Mouse (Mus musculus): Measurements from ENCODE around the gene Ank3. TPM values are rescaled to one million over a fixed set of nuclear protein-coding genes. Genes with fewer than 3 reads are reported as not detected.

Gene Ank3
- total and polyA plus RNA-seq, 2 experiments from 2014 or later = 60.1 to 239 TPM

- Histone ChIP-seq H3K27me3 (ENCODE audit: insufficient read depth, low read length) (no peaks in the 10 kb centered on the region), H3K27ac (peak overlapping the region; percentile 89), H3K36me3 (ENCODE audit: insufficient read depth, low read length) (no peaks in the 10 kb centered on the region), H3K4me1 (ENCODE audit: insufficient read depth, low read length) (peaks cover 22% of the 10 kb centered on the region; the same call in 1 of the 2 replicates), H3K9ac (replicated peaks; ENCODE audit: low read length) (peak overlapping the region; percentile 59), H3K9me3 (ENCODE audit: low read length) (no peaks in the 10 kb centered on the region), H3K4me3 (ENCODE audit: low read length) (peak overlapping the region; percentile 41), H3K4me2 (ENCODE audit: low read depth, low read length) (peak overlapping the region; percentile 67)
- no peak for ATAC-seq
- no peak for TF ChIP-seq CTCF (IDR thresholded peaks at IDR 0.05; ENCODE audit: low read depth)
- 12% methylated on average over 14 of the region's 14 CpGs for WGBS
- DNase-seq (ENCODE audit: low spot score) = no peak
Measured at GRCm38 (mm10) chr10:69706851-69707788, 308.5 kb downstream of the Ank3 start.

DNA sequence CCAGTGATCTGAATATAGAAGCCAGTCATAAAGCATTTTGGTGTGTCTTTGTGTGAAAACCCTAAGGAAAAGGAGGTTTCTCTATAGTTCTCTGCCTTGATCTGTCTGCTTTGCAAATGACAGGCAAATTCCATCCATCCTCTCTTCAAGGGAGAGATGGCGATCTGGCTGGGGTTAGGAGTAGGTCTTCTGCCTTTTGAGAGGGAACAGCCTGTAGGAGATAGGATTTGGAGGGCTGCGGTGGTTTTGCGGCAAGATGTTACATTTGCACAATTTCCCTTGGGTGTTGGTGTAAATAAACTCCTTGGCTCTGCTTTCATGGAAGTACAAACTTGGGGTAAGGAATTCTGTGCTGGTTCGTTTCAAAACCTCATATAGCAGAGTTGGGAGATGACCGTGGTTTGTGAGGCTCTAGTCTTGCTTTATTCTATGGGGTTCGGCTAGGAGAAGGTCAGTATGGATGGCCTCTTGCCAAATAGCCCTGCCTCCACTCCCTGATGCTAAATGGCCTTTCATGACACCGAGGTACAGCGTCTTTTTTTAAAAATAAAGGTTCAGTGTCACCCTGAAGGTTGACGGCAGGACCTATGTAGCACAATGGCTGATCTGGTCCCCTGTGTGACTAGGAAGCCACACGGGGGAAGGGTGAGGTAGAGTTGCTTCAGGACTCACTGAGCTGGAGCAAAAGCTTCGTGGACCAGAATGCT is 309.4 kb downstream of the Ank3 start:
- no peaks in the 10 kb centered on the region for H3K27me3 ChIP-seq (ENCODE audit: insufficient read depth, low read length)
- WGBS = 41% methylated on average over 11 of the region's 11 CpGs
- H3K4me3 ChIP-seq (ENCODE audit: low read length) = peak overlapping the region; percentile 41
- no peak; the same call in 1 of the 2 replicates for ATAC-seq
- peaks cover 22% of the 10 kb centered on the region; the same call in 1 of the 2 replicates for H3K4me1 ChIP-seq (ENCODE audit: insufficient read depth, low read length)
- no peak for DNase-seq (ENCODE audit: low spot score)
- no peaks in the 10 kb centered on the region for H3K36me3 ChIP-seq (ENCODE audit: insufficient read depth, low read length)
- peak overlapping the region; percentile 67 for H3K4me2 ChIP-seq (ENCODE audit: low read depth, low read length)
- TF ChIP-seq CTCF (IDR thresholded peaks at IDR 0.05; ENCODE audit: low read depth) = no peak
- H3K9me3 ChIP-seq (ENCODE audit: low read length) = no peaks in the 10 kb centered on the region
- H3K27ac ChIP-seq = peak overlapping the region; percentile 89
- H3K9ac ChIP-seq (replicated peaks; ENCODE audit: low read length) = peak overlapping the region; percentile 59

GRCm38 (mm10) chr10:69709631-69710030 is 311.1 kb downstream of the Ank3 start:
- Histone ChIP-seq H3K9me3 (ENCODE audit: low read length) (no peaks in the 10 kb centered on the region), H3K27me3 (ENCODE audit: insufficient read depth, low read length) (no peaks in the 10 kb centered on the region), H3K4me3 (ENCODE audit: low read length) (no peak overlapping the region), H3K9ac (replicated peaks; ENCODE audit: low read length) (no peak overlapping the region), H3K4me1 (ENCODE audit: insufficient read depth, low read length) (peaks cover 22% of the 10 kb centered on the region; the same call in 1 of the 2 replicates), H3K36me3 (ENCODE audit: insufficient read depth, low read length) (no peaks in the 10 kb centered on the region), H3K4me2 (ENCODE audit: low read depth, low read length) (0 out of 2 replicates have a peak overlapping the region, but pooled peaks have one; percentile 67), H3K27ac (no peak overlapping the region)
- 83% methylated on average over 2 of the region's 2 CpGs for WGBS
- TF ChIP-seq CTCF (IDR thresholded peaks at IDR 0.05; ENCODE audit: low read depth) = no peak
- ATAC-seq = no peak
- DNase-seq (ENCODE audit: low spot score) = no peak

GRCm38 (mm10) chr10:69710802-69711201 is 312.2 kb downstream of the Ank3 start:
- H3K27ac ChIP-seq = no peak overlapping the region
- no peaks in the 10 kb centered on the region for H3K9me3 ChIP-seq (ENCODE audit: low read length)
- no peak overlapping the region for H3K9ac ChIP-seq (replicated peaks; ENCODE audit: low read length)
- H3K4me1 ChIP-seq (ENCODE audit: insufficient read depth, low read length) = peaks cover 22% of the 10 kb centered on the region; the same call in 1 of the 2 replicates
- DNase-seq (ENCODE audit: low spot score) (peak; percentile 22), ATAC-seq (no peak)
- no peaks in the 10 kb centered on the region for H3K36me3 ChIP-seq (ENCODE audit: insufficient read depth, low read length)
- WGBS = 67% methylated on average over 5 of the region's 5 CpGs
- H3K27me3 ChIP-seq (ENCODE audit: insufficient read depth, low read length) = no peaks in the 10 kb centered on the region
- no peak overlapping the region for H3K4me2 ChIP-seq (ENCODE audit: low read depth, low read length)
- no peak overlapping the region for H3K4me3 ChIP-seq (ENCODE audit: low read length)
- no peak for TF ChIP-seq CTCF (IDR thresholded peaks at IDR 0.05; ENCODE audit: low read depth)

DNA sequence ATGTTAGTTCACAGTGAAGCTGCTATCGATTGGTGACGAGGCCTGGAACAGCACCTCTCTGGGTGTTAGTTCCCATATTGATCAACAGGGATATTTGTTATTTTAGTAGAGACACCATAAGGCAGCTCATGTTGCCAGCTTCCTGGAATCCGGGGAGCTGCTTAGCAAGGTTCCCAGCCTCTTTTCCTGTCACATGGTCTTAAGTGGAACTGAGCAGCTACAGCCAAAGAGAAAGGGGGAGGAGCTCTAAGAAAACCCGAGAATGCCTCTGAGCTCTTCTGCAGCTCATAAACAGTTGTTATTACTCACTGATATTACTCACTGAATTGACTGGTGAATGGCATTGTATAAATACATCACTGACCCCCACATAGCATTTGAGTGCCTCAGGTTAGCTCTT is 318.3 kb downstream of the Ank3 start:
- DNase-seq (ENCODE audit: low spot score) = no peak
- Histone ChIP-seq H3K27ac (no peak overlapping the region), H3K4me3 (ENCODE audit: low read length) (no peak overlapping the region), H3K36me3 (ENCODE audit: insufficient read depth, low read length) (no peaks in the 10 kb centered on the region), H3K4me2 (ENCODE audit: low read depth, low read length) (no peak overlapping the region), H3K9me3 (ENCODE audit: low read length) (no peaks in the 10 kb centered on the region), H3K9ac (replicated peaks; ENCODE audit: low read length) (no peak overlapping the region), H3K4me1 (ENCODE audit: insufficient read depth, low read length) (peaks cover 21% of the 10 kb centered on the region), H3K27me3 (ENCODE audit: insufficient read depth, low read length) (no peaks in the 10 kb centered on the region)
- no peak for TF ChIP-seq CTCF (IDR thresholded peaks at IDR 0.05; ENCODE audit: low read depth)
- 70% methylated on average over 4 of the region's 4 CpGs for WGBS
- ATAC-seq = no peak

DNA sequence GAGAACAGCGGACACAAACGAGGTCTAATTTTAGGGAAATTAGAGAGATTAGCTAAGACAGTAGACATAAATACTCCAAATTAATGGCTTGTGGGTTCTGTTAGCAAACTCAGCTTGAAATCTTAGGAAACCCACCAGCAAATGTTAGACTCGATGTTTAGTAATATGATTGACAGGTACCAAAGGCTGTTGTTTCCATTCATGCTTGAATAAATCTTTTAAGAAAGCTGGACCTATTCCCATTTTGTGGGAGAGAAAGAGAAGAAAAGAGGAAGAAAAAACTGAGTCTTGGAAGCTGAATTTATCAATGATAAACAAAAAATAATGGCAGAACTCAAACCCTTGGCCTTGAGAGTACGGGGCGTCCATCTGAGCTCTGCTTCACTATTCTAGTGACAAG is 320.8 kb downstream of the Ank3 start:
- no peak for DNase-seq (ENCODE audit: low spot score)
- Histone ChIP-seq H3K9ac (replicated peaks; ENCODE audit: low read length) (no peak overlapping the region), H3K9me3 (ENCODE audit: low read length) (no peaks in the 10 kb centered on the region), H3K4me2 (ENCODE audit: low read depth, low read length) (peak overlapping the region; percentile 34; the same call in 1 of the 2 replicates), H3K27me3 (ENCODE audit: insufficient read depth, low read length) (no peaks in the 10 kb centered on the region), H3K36me3 (ENCODE audit: insufficient read depth, low read length) (no peaks in the 10 kb centered on the region), H3K27ac (peak overlapping the region; percentile 61; the same call in 1 of the 2 replicates), H3K4me1 (ENCODE audit: insufficient read depth, low read length) (peaks cover 21% of the 10 kb centered on the region), H3K4me3 (ENCODE audit: low read length) (no peak overlapping the region)
- 40% methylated on average over 5 of the region's 5 CpGs for WGBS
- no peak for TF ChIP-seq CTCF (IDR thresholded peaks at IDR 0.05; ENCODE audit: low read depth)
- ATAC-seq = no peak
